Mouse (Mus musculus): ENCODE measurements around the gene Mdm2.

- TF ChIP-seq POLR2A (IDR thresholded peaks at IDR 0.05; ENCODE audit: control insufficient read depth in 1 of 2, insufficient read depth in 1 of 2, low read depth in 1 of 2, low read length in 2 of 2, poor library complexity in 1 of 2) (no peak), ZNF384 (IDR thresholded peaks at IDR 0.05; ENCODE audit: low read depth, low read length) (no peak), CTCF (IDR thresholded peaks at IDR 0.05 in 2 of 3, conservative IDR thresholded peaks at IDR 0.05 in 1 of 3; ENCODE audit: control insufficient read depth in 1 of 3, insufficient read depth in 1 of 3, low read depth in 2 of 3, low read length in 3 of 3, poor library complexity in 1 of 3, severe bottlenecking in 1 of 3) (no peak), TAL1 (IDR thresholded peaks at IDR 0.05; ENCODE audit: low read length) (no peak), CHD1 (IDR thresholded peaks at IDR 0.05; ENCODE audit: low read depth, low read length) (no peak), RCOR1 (IDR thresholded peaks at IDR 0.05; ENCODE audit: low read depth, low read length) (no peak), CHD2 (IDR thresholded peaks at IDR 0.05; ENCODE audit: low read length) (no peak), ZC3H11A (IDR thresholded peaks at IDR 0.05; ENCODE audit: low read depth, low read length) (no peak)
These were observed 51.8 kb downstream of the Mdm2 start for GRCm38 (mm10) chr10:117658522-117659429.
